Mouse (Mus musculus): ENCODE results near the gene Hectd2. TPM values are rescaled to one million over a fixed set of nuclear protein-coding genes. Genes with fewer than 3 reads are reported as not detected.

Gene Hectd2
- polyA plus RNA-seq, 1 experiment from 2014 or later, result 6.0 TPM

Other genes starting within 250 kb of the Hectd2 start
- gene Pcgf5, start 206.3 kb upstream of the Hectd2 start, polyA plus RNA-seq (2015; fragmentation: Nextera tagmentation; extraction: Ambion mirVana), result 37.5 and 50.7 TPM in 2 replicates
- 49.2 and 64.7 TPM in 2 replicates for gene Ppp1r3c, start 182.0 kb downstream of the Hectd2 start, polyA plus RNA-seq (2015; fragmentation: Nextera tagmentation; extraction: Ambion mirVana)

All from heart, embryonic 13.5 days (tissue).